Mouse (Mus musculus) left cerebral cortex, adult 8-10 months (tissue): Measurements from ENCODE around the gene Otop3. TPM values are rescaled to one million over a fixed set of nuclear protein-coding genes. Genes with fewer than 3 reads are reported as not detected.

ENCODE experiments used
- DNase-seq, 2 experiments: peaks; one replicate each; pipeline ENCODE4 v3.0.0; 2022; ENCODE audit warnings: low spot score in 2 of 2
- total RNA-seq, 4 experiments: library from RNA; stranded (reverse); gene quantifications; 2 replicates each; pipeline ENCODE4 v1.2.4; 2022

Otop3 gene
- total RNA-seq, 4 experiments from 2014 or later: 0.26 TPM; not detected in 3

DNA sequence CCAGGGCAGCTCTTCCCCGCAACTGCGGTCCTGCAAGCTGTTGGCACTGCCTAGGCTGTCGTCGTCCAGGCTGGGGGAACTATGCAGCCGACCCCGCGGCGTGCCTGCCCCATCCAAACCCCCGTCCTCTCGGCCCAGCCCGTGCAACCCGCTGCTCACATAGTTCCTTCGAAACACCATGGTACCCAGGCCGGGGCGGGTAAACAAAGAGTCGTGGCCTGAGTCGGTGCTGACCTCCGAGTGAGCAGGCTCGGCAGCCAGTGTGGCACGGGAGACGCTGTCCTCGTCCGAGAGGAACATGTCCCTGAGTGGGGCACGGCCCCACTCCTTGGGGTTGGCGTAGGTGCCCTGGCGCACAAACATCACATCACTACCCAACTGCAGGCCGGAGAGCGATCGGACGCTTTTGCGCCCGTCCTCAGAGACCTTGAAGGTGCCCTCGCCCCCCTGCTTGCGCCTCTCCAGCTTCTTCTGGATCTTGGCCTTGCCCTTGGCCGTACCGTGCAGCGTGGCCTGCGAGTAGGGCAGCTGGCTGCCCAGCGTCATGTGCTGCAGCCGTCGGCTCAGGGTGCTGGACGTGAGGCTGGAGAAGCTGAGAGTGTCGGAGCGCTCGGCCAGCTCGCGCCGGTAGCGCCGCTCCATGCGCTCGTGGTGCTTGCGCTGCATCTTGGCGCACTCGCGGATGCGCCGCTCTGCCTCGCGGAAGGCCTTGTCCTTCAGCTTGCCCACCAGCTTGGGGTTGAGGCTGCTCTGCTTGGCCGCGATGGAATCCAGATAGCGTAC, 16.1 kb upstream of the Otop3 start:
- DNase-seq: no peak

DNA sequence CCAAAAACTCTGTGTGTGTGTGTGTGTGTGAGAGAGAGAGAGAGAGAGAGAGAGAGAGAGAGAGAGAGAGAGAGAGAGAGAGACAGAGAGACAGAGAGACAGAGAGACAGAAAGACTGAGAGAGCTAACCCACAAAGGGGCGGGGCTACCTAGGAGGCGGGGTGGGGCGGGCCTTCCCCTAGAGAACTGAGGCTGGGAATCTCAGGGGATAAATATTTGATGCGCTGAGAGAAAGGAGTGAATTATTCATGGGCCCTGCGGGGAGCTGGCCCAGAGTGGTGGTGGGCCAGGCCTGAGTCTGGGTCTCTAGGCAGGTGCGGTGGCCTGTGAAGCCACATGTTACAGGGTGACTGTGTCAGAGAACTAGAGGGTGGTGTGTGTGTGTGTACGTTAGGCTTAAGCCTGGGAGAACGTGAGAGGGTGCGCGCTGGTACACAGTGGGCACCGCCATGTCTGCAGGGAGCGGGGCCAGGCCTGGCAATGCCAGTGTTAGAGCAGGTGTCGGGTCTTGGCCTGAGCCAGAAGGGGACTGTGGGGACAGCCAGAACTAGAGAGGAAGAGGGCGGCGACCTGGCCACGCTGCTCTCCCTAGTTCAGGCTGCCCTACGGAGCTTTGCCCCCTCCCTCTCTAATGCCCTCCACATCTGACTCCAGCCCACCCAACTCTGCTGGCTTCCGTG, 14.7 kb upstream of the Otop3 start:
- DNase-seq: no peak

DNA sequence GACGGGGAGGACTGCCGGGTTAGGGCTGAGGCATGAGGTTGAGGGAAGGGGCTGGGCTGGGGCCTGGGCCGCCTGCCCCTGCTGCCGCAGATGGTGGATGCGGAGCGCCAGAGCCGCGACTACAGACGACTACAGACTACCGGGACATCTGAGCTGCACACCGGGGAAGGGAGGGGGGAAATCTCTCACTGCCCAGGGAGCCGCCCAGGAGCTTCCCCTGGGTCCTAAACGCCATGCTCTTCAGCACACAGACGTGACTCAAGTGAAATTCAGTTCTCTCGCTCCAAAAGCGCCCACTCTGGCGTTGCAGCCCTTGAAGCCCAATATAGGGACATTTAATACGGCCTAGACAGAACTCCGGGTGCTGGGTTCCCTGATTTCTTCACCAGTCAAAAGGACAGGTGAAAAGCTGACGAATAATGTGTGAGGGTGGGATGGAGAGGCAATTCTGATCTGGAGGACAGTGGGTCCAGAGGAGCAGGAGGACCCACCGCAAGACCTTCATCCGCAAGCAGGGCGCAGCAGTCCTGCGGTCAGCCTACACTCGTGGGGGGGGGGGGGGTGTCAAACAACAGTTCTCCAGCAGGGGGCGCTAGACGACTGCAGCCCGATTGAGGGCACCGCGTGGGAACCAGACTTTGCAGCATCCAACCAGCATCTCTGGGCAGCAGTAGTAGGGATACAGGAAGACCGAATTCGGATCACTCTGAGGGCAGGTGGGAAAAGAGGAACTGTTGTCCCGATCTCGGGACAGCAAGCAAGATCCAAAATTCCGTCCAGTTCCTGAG, 12.4 kb upstream of the Otop3 start, which contains the start of gene Ush1g:
Ush1g (minus strand) TSS at position 136 of the 788 bp plus-strand sequence.
- no peak for DNase-seq

DNA sequence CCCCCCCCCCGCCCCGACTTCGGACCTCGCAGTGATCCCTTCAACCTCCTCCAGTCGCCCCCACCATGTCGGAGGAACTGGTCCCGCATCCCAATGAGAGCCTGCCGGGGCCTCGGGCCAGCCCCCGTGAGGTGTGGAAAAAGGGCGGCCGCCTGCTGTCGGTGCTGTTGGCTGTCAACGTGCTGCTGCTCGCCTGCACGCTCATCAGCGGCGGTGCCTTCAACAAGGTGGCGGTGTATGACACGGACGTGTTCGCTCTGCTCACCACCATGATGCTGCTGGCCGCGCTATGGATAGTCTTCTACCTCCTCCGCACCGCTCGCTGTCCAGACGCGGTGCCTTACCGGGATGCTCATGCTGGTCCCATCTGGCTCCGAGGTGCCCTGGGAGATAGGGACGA, 11.2 kb upstream of the Otop3 start:
- DNase-seq: no peak

DNA sequence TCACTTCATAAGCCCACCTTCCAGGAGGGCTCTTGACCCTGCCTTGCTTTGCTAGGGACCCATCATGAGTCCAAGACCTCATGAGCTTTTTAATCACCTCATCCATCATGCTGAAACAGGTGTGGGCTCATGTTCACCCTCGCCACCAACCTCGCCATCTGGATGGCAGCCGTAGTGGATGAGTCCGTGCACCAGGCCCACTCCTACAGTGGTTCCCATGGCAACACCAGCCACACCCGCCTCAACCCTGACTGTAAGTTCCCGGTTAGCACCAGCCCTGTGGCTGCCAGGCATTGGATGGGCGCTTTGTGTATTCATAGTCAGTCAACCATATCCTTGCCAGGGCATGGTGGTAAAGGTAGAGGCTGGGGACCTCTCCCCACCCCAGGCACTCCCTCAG, 7.8 kb upstream of the Otop3 start:
- DNase-seq: peak in 1 of 2 experiments; percentile 69

DNA sequence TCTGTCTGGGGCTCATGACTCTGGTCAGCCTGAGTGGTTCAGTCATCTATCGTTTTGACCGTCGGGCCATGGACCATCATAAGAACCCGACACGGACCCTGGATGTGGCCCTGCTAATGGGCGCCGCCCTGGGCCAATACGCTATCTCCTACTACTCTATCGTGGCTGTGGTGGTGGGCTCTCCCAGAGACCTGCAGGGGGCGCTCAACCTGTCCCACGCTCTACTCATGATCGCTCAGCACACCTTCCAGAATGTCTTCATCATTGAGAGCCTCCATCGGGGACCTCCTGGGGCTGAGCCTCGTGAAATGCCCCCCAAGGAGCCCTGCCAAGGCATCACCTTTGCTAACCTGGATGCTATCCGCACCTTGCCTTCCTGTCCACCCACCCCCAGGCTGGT, 5.2 kb upstream of the Otop3 start:
- no peak for DNase-seq

DNA sequence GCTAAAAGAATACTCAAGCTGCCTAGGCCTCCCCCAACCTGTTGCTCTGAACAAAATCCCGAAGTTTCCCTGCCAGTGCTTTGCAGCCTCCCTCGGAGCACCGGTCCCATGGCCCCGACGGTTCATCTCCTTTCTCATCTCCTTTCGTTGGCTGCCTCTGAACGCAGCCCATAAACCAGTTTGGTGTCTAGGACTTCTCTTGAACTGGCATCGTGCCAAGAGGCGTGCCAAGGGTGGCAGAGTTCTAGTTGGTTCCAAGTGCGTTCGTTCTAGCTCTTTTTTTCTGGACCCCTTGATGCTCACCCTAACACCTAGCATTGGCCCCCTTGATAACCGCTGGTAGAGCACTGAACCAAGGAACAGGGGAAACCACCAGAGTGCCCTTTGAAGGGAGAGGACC, 692 bp downstream of the Otop3 start:
- no peak for DNase-seq

DNA sequence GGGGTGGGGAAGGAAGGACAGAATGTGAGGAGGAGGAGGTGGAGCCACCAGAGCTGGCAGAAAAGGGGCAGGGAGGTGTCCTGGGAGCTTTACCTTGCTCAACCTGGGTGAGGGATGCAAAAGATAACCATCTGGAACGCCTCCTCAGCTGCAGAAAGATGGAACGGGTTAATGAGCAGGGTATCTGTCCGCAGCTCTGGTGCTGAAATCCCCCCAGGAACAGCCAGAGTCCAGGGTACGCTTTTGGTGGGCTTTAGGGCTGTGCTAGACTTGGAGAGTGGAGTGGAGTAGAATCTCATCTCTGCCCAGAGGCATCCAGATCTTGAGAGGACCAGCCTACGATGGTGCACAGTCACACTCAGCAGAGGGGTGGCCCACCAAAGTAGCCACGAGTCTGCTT, 1.6 kb downstream of the Otop3 start:
- no peak for DNase-seq

DNA sequence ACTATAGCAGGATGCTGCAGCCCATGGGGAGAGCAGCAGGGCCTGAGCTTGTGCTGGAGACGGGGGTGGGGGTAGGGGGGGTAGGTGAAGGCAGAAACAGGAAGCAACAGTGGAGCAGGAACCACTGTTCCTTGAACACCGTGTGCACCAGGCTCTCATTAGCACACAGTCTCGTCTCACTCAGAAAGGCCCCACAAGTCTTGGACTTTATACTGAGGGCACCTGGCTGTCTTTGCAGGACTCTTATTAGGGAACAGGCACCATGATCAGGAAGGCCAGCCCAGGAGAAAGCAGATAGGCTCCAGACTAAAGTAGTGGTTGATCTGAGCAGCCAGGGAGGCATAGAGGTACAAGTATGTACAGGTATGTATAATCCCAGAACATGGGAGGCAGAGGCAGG, 2.8 kb downstream of the Otop3 start:
- no peak for DNase-seq

DNA sequence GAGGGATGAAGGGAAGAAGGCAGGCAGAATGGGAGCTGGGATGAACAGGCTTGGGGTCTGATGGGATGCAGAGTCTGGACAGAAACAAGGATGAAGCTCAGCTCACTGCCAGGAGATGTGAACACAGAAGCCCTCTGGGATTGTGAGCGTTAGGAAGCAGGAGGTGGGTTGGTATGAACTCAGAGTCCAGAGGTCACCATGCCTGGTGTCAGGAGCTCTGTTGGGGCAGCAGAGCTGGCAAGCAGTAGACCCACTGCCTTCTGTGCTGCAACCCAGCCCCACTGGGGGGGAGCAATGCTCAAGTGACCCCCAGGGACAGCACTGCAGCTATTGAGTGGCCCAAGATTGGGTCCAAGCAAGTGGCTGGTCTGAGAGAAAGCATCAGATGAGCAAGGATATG, 3.3 kb downstream of the Otop3 start:
- DNase-seq: no peak

DNA sequence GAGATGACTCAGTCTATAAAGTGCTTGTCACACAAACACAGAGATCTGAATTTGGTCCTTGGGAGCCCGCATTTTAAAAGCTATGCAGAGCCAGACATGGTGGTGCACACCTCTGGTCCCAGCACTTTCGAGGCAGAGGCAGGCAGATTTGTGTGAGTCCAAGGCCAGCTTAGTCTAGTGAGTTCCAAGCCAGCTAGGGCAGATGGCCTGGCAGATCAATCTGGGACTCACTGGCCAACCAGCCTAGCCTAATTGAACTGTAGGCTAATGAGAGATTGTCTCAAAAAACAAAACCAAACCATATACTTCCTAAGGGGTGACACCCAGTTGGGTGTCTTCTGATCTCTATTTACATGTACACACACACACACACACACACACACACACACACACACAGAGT, 6.7 kb downstream of the Otop3 start:
- no peak for DNase-seq

DNA sequence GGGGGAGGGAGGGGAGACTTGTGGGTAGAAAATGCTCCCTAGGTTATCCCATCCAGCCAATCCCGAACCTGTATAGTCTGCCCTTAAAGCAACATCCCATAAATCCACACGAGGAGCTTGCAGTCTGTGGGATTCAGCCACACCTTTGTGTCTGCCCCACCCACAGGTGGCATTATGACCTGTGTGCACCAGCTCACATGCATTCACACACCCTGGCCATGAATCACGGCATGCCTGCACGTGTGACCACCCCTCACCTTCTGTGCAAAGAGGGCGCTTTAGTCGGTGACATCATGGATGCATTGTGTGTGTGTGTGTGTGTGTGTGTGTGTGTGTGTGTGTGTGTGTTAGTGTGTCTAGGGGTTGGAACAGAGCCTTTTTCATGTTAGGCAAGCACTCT, 7.3 kb downstream of the Otop3 start:
- no peak for DNase-seq

DNA sequence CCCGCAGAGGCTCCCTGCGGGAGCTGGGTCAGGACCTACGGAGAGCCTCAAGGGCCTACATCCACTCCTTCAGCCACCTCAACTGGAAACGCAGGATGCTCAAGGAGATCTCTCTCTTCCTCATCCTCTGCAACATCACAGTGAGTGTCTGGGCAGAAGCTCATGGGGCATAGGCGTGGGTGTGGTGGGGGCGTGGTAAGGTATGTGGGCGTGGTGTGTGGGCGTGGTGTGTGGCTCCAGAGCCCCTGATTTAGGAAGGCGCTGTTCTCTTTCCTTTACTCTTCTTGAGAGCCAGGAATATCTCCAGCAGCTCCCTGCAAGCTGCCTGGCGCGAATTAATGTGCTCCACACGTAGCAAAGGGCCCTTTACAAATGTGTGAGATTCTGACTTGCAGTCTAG, 10.4 kb downstream of the Otop3 start:
- no peak for DNase-seq

DNA sequence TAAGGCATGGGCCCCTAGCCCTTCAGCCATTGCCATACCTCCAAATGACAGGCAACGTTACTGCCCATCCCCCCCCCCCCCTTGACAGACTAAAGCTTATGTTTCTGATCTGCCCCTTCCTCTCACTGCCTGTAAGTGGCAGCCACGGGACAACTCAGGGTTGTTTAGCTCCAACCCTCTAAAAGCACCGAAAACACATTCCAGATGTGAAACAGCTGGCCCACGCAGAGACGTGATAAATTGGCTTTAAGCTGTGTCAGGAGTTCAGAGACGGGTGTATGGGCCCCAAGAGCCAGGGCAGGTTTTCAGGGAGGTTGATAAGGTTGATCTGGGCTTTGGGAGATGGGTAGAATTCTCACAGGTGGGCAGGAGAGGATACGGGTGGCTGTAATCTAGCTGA, 11.0 kb downstream of the Otop3 start:
- no peak for DNase-seq

DNA sequence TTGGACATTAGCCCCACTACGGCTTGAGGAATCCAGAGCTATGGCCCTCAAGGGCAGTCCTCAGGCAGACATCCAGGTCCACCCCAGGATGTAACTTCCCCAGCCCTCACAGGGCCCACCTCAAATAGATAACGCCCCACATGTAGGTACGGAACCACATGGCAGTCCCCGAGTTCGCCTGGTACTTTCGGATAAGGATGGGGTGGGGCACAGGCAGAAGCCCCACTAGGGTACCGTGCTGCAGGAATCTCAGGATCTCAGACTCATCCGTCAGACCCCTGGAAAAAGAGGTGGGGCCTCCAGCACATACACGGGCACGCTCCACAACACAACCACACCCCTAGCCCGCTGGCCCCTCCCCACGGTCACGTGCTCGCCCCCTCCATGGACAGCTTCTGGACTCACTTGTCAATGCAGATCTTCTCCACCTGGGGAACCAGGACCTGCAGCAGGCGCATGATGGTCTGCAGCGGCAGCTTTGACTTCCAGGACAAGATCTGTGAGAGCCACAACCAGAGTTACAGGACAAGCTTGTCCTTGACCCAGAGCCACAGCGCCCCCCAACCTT, 14.2 kb downstream of the Otop3 start:
- DNase-seq: no peak

DNA sequence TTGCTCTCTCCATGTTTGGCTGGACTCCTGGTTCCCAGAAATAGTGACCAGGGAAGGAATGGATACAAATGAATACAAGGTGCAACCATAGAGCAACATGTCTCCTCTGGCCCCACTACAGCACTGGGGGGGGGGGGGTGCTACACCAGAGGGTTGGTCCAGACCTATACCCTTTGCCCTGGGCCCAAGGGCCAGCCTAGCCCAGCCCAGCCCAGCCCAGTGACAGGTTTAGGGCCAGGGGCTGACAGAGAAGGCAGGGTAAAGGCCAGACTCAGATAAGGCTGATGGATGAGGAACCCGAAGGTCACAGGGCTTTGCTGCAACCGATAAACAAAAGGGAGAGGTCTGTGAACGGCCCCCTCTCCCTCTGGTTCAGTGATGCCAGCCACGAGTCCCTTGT, 15.4 kb downstream of the Otop3 start:
- no peak for DNase-seq

DNA sequence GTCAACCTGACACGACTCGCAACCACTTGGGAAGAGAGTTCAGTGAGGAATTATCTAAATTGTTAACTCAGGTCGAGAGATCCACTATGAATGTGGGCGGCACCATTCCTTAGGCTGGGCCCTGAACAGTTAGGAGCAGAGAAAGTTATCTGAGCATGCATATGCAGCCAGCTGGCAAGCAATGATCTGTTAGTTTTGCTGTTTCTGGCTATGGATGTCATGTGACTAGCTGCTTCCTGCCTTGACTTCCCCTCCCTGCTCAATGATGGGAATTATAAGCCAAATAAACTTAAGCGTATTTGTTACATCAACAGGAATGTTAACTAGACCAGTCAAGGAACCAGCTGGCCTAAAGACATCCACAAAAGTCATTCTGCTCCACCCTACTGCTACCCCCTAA, 18.8 kb downstream of the Otop3 start:
- DNase-seq: no peak

DNA sequence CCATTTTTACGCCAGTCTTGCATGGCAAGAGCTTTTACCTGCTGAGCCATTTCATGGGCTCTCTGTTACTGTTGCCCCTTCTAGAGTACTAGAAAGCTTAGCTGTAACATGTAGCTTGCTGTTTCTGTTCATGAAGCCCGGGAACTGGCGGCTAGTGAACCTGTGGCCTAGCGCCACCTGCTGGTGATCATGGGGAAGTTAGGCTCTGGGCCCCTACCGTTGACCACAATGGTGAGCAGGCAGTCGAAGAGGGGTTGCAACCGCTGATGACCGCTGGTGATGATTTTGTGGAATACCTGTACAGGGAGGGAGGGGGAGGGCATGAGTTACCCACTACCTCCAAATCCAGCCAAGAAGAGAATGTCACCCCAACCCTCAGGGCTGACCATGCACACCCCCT, 19.7 kb downstream of the Otop3 start:
- DNase-seq: no peak

DNA sequence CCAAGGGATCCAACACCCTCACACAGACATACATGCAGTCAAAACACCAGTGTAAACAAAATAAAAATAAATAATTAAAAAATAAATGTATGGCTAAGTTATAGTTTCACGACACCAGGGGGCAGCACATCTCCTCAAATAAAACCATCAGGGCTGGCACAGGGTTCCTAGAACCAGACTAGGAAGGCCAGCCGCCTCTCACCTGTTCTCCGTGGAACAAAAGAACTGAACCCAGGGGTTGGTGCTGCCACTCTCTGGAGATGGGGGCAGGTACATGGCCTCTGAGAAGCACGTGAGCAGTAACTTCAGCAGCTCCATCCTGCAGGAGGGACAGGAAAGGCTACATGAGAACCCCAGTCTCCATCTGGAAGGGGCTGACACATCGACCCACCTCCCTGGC, 23.9 kb downstream of the Otop3 start:
- peak in 1 of 2 experiments; percentile 28 for DNase-seq

DNA sequence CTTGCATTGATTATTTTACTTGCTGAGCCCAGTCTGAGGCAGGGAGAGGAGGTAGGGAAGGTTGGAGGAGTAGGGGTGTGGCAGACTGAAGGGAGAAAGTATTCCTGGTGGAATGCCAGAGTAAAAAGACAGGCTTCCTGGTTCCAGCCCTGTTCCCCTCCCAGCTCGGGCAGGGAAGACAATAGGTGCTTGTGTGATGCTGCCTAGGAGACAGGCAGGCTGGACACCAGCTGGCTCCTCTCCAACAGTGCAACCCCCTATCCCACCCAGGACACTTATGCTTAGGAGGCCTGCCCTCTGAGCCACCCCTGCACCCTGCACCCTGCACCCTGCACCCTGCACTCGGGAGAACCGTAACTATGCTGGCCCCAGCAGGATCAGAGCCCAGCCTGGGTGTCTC, 24.8 kb downstream of the Otop3 start:
- DNase-seq: no peak

DNA sequence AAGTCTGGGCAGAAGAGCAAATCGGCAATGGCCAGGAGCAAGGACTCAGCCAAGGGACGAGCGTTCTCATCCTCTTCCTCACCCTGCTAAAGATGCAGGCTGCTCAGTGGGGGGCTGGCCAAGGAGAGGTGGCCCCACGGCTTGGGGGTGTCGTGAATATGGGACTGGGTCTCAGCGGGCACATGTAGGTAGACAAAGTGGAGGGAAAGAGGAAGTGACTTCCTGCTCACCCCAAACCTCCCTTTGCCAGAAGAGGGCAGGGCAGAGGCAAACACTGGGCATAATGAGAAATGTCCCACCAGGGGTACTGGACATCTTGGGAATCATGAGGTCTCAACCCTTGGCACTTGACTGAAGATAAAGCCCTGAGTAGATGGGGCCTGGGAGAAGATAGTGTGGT, 25.2 kb downstream of the Otop3 start:
- no peak for DNase-seq

DNA sequence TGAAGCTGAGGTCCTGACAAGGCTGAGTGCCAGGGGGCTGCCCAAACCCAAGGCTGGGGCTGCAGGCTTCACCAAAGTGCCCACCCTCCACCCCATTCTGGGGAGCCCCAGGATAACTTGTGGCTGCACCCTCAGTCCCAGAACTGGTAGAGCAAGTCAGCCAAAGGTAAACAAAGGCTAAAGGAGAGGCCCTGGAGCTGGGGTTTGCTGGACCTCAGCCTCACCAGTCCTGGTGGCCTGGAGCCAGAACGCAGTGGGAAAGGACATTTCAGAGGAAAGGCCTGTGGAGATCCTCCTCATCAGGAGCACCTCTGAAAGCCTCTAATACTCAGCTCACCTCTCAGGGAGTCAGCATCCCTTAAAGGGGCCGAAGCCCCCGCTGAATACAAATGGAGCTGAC, 29.6 kb downstream of the Otop3 start:
- DNase-seq: no peak
